Mouse (Mus musculus): ENCODE data around the gene Pla2g12b. TPM values are rescaled to one million over a fixed set of nuclear protein-coding genes. Genes with fewer than 3 reads are reported as not detected.

Pla2g12b gene
- polyA plus RNA-seq, 1 experiment = not detected

DNA sequence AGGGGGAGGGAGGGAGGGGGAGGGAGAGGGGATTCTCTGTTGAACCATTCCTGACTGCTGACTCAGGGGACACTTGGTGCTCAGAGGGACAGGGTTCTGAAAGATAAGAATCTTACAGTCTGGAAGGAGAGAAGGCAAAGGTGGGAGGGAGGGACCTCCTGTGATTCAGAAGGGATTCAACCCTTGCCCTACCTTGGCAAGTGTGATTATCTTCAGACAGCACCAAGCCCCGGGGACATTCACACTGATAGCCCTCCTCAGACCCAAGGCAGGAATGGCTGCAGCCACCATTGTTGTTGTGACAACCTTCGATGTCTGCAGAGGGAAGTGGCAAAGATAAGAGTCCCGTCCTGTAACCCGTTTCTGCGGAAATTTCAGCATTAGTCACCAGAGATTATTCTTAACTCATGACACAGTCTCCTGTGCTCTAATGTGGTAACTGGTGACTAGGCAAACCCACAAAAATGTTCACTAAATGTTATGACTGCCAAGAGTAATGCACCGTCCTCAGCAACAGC, 27.3 kb downstream of the Pla2g12b start:
- H3K4me3 ChIP-seq (ENCODE audit: low read depth, low read length) = no peak overlapping the region
- no peaks in the 10 kb centered on the region for H3K4me1 ChIP-seq (ENCODE audit: control insufficient read depth, insufficient read depth, low read length)
- no peaks in the 10 kb centered on the region for H3K27me3 ChIP-seq (ENCODE audit: control insufficient read depth, insufficient read depth, low read length, poor library complexity, severe bottlenecking)
- no peak overlapping the region for H3K9ac ChIP-seq (ENCODE audit: low read depth, poor library complexity, severe bottlenecking)
- no peaks in the 10 kb centered on the region for H3K36me3 ChIP-seq (ENCODE audit: control insufficient read depth, insufficient read depth, low read length, poor library complexity, severe bottlenecking)
- H3K27ac ChIP-seq (ENCODE audit: insufficient read depth, low read length) = no peak overlapping the region
- TF ChIP-seq EP300 (IDR thresholded peaks at IDR 0.05; ENCODE audit: insufficient read depth, low read depth, low read length) (no peak), POLR2A (IDR thresholded peaks at IDR 0.05; ENCODE audit: insufficient read depth, low read length) (no peak), CTCF (IDR thresholded peaks at IDR 0.05; ENCODE audit: low read depth, low read length) (no peak)
- H3K9me3 ChIP-seq (replicated peaks; ENCODE audit: control insufficient read depth, insufficient read depth, low read length, poor library complexity, severe bottlenecking) = no peaks in the 10 kb centered on the region

- H3K9me3 ChIP-seq (replicated peaks; ENCODE audit: control insufficient read depth, insufficient read depth, low read length, poor library complexity, severe bottlenecking) = no peaks in the 10 kb centered on the region
- H3K9ac ChIP-seq (ENCODE audit: low read depth, poor library complexity, severe bottlenecking) = no peak overlapping the region
- H3K4me1 ChIP-seq (ENCODE audit: control insufficient read depth, insufficient read depth, low read length) = no peaks in the 10 kb centered on the region
- H3K4me3 ChIP-seq (ENCODE audit: low read depth, low read length) = no peak overlapping the region
- H3K36me3 ChIP-seq (ENCODE audit: control insufficient read depth, insufficient read depth, low read length, poor library complexity, severe bottlenecking) = no peaks in the 10 kb centered on the region
- H3K27ac ChIP-seq (ENCODE audit: insufficient read depth, low read length) = no peak overlapping the region
- no peaks in the 10 kb centered on the region for H3K27me3 ChIP-seq (ENCODE audit: control insufficient read depth, insufficient read depth, low read length, poor library complexity, severe bottlenecking)
- no peak for TF ChIP-seq CTCF (IDR thresholded peaks at IDR 0.05; ENCODE audit: low read depth, low read length)
- no peak for TF ChIP-seq POLR2A (IDR thresholded peaks at IDR 0.05; ENCODE audit: insufficient read depth, low read length)
- no peak for TF ChIP-seq EP300 (IDR thresholded peaks at IDR 0.05; ENCODE audit: insufficient read depth, low read depth, low read length)
These were observed 32.3 kb downstream of the Pla2g12b start for GRCm38 (mm10) chr10:59435746-59436145.

DNA sequence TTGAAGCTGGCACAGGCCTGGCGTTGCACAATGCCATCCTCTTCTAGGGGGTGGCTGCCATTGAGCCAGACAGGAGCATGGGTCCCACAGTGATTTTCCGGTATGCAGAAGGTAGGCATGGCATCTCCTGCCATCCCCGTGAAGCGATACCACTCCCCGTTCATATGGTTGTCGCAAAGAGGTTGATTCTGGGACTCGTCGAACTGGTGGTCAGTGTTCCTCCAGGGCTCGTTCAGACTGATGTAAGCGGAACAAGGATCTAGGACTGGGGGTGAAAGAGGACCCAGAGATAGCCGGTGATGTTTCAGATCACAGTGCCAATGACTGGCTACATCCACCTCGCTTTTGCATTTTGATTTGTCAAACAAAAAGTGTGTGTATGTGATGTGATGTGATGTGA, 35.2 kb downstream of the Pla2g12b start:
- no peak overlapping the region for H3K27ac ChIP-seq (ENCODE audit: insufficient read depth, low read length)
- no peaks in the 10 kb centered on the region for H3K36me3 ChIP-seq (ENCODE audit: control insufficient read depth, insufficient read depth, low read length, poor library complexity, severe bottlenecking)
- H3K9ac ChIP-seq (ENCODE audit: low read depth, poor library complexity, severe bottlenecking) = no peak overlapping the region
- H3K4me3 ChIP-seq (ENCODE audit: low read depth, low read length) = no peak overlapping the region
- H3K9me3 ChIP-seq (replicated peaks; ENCODE audit: control insufficient read depth, insufficient read depth, low read length, poor library complexity, severe bottlenecking) = no peaks in the 10 kb centered on the region
- TF ChIP-seq POLR2A (IDR thresholded peaks at IDR 0.05; ENCODE audit: insufficient read depth, low read length) (no peak), CTCF (IDR thresholded peaks at IDR 0.05; ENCODE audit: low read depth, low read length) (no peak), EP300 (IDR thresholded peaks at IDR 0.05; ENCODE audit: insufficient read depth, low read depth, low read length) (no peak)
- H3K4me1 ChIP-seq (ENCODE audit: control insufficient read depth, insufficient read depth, low read length) = no peaks in the 10 kb centered on the region
- H3K27me3 ChIP-seq (ENCODE audit: control insufficient read depth, insufficient read depth, low read length, poor library complexity, severe bottlenecking) = no peaks in the 10 kb centered on the region

DNA sequence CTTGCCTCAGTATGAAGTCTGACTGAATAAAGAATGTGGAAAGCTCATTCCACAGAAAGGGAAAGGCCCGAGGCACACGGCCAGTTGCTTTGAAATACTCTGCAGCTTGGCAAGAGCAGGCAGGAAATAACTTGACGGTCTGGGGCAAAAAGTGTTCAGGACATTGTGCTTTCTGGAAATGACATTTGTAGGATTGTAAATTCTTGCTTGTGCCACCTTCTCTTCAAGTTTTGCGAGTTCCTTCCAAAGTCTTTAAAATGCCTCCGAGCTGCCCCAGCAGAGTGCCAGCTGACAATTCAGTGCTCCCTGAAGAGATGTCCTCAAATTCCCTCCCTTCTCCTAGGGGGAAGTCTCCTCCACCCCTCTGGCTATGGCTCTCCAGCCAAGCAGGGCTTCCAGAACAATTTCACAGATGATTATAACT, 36.1 kb downstream of the Pla2g12b start:
- Histone ChIP-seq H3K36me3 (ENCODE audit: control insufficient read depth, insufficient read depth, low read length, poor library complexity, severe bottlenecking) (no peaks in the 10 kb centered on the region), H3K9me3 (replicated peaks; ENCODE audit: control insufficient read depth, insufficient read depth, low read length, poor library complexity, severe bottlenecking) (no peaks in the 10 kb centered on the region), H3K27ac (ENCODE audit: insufficient read depth, low read length) (no peak overlapping the region), H3K4me1 (ENCODE audit: control insufficient read depth, insufficient read depth, low read length) (no peaks in the 10 kb centered on the region), H3K4me3 (ENCODE audit: low read depth, low read length) (no peak overlapping the region), H3K27me3 (ENCODE audit: control insufficient read depth, insufficient read depth, low read length, poor library complexity, severe bottlenecking) (no peaks in the 10 kb centered on the region), H3K9ac (ENCODE audit: low read depth, poor library complexity, severe bottlenecking) (no peak overlapping the region)
- TF ChIP-seq POLR2A (IDR thresholded peaks at IDR 0.05; ENCODE audit: insufficient read depth, low read length) (no peak), CTCF (IDR thresholded peaks at IDR 0.05; ENCODE audit: low read depth, low read length) (no peak), EP300 (IDR thresholded peaks at IDR 0.05; ENCODE audit: insufficient read depth, low read depth, low read length) (no peak)

DNA sequence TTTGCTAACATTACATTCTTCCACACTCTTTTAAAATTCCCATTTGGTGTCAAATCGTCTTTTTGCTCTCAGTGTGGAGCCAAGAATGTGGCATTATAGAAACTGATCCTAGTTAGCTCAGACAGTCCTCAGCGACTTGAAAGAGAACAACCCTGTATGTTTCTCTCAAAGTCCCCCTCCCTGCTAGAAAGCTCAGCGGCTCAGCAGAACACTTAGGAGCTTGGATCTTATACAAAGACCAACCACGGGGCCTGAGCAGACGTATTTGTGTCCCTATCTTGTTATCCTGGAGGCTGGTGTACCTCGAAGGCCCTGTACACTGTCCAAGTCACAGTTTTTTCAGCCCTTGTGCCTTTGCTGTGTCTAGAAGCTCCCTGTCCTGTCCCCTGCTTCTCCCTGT, 36.7 kb downstream of the Pla2g12b start:
- no peaks in the 10 kb centered on the region for H3K27me3 ChIP-seq (ENCODE audit: control insufficient read depth, insufficient read depth, low read length, poor library complexity, severe bottlenecking)
- no peaks in the 10 kb centered on the region for H3K4me1 ChIP-seq (ENCODE audit: control insufficient read depth, insufficient read depth, low read length)
- no peak overlapping the region for H3K9ac ChIP-seq (ENCODE audit: low read depth, poor library complexity, severe bottlenecking)
- H3K4me3 ChIP-seq (ENCODE audit: low read depth, low read length) = no peak overlapping the region
- H3K36me3 ChIP-seq (ENCODE audit: control insufficient read depth, insufficient read depth, low read length, poor library complexity, severe bottlenecking) = no peaks in the 10 kb centered on the region
- no peaks in the 10 kb centered on the region for H3K9me3 ChIP-seq (replicated peaks; ENCODE audit: control insufficient read depth, insufficient read depth, low read length, poor library complexity, severe bottlenecking)
- TF ChIP-seq POLR2A (IDR thresholded peaks at IDR 0.05; ENCODE audit: insufficient read depth, low read length) = no peak
- no peak for TF ChIP-seq EP300 (IDR thresholded peaks at IDR 0.05; ENCODE audit: insufficient read depth, low read depth, low read length)
- TF ChIP-seq CTCF (IDR thresholded peaks at IDR 0.05; ENCODE audit: low read depth, low read length) = no peak
- no peak overlapping the region for H3K27ac ChIP-seq (ENCODE audit: insufficient read depth, low read length)

GRCm38 (mm10) chr10:59441735-59442134, 38.3 kb downstream of the Pla2g12b start, which contains the start of gene Oit3:
Gene Oit3 (minus strand): TSS chr10:59441778.
- no peaks in the 10 kb centered on the region for H3K4me1 ChIP-seq (ENCODE audit: control insufficient read depth, insufficient read depth, low read length)
- no peak within 1 kb of the TSS for H3K9ac ChIP-seq (ENCODE audit: low read depth, poor library complexity, severe bottlenecking)
- TF ChIP-seq POLR2A (IDR thresholded peaks at IDR 0.05; ENCODE audit: insufficient read depth, low read length) = no peak
- TF ChIP-seq EP300 (IDR thresholded peaks at IDR 0.05; ENCODE audit: insufficient read depth, low read depth, low read length) = no peak
- TF ChIP-seq CTCF (IDR thresholded peaks at IDR 0.05; ENCODE audit: low read depth, low read length) = no peak
- no peak within 1 kb of the TSS for H3K4me3 ChIP-seq (ENCODE audit: low read depth, low read length)
- no peaks in the 10 kb centered on the region for H3K27me3 ChIP-seq (ENCODE audit: control insufficient read depth, insufficient read depth, low read length, poor library complexity, severe bottlenecking)
- H3K27ac ChIP-seq (ENCODE audit: insufficient read depth, low read length) = no peak within 1 kb of the TSS
- no peaks in the 10 kb centered on the region for H3K9me3 ChIP-seq (replicated peaks; ENCODE audit: control insufficient read depth, insufficient read depth, low read length, poor library complexity, severe bottlenecking)
- no peaks in the 10 kb centered on the region for H3K36me3 ChIP-seq (ENCODE audit: control insufficient read depth, insufficient read depth, low read length, poor library complexity, severe bottlenecking)

Measured in ES-Bruce4 (cell line).